In the genomic region with DNA sequence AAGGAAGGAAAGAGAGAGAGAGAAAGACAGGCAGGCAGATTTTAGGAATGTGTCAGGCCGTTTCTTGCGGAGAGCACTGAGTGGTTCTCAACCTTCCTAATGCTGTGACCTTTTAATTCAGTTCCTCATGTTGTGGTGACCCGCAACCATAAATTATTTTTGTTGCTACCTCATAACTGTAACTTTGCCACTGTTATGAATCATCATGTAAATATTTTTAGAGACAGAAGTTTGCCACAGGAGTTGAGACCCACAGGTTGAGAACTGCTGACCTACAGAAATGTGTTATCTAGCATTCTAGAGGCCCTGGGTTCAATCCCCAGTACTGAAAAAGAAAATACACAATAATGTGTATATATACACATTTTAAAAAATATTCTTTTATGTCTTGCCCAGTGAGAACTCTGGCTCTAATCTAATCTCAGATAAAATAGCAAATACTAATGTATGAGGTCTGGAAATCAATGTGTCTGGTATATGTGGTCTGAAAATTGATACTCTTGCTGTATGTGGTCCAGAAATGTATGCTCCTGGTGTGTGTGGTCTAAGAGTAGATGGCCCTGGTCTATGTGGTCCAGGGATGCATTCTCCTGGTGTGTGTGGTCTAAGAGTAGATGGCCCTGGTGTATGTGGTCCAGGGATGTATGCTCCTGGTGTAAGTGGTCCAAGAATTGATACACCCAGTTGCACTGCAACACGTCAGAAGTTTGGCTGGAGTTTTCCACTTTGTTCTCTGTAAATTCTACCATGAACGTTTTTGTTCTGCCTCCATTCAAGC, we compare ENCODE assay signal across 16 mouse cellular contexts. TPM values are rescaled to one million over a fixed set of nuclear protein-coding genes. Genes with fewer than 3 reads are reported as not detected.
"Had no signal": no experiment of that assay in that cellular context is flagged by ENCODE, and none has a peak within 500 bp of the region (broad histone marks: within the 10 kb centered on the region; RNA-seq: fewer than 3 reads in every experiment).

No protein-coding gene starts in this region.

- ATAC-seq: liver, postnatal 0 days; midbrain, embryonic 15.5 days had no signal

- H3K9me3 ChIP-seq: midbrain, embryonic 10.5 days; midbrain, embryonic 12.5 days; midbrain, embryonic 15.5 days; neural tube, embryonic 12.5 days; stomach, embryonic 15.5 days had no signal

- H3K36me3 ChIP-seq: midbrain, embryonic 10.5 days; midbrain, embryonic 12.5 days; midbrain, embryonic 15.5 days; neural tube, embryonic 12.5 days; stomach, embryonic 15.5 days had no signal

- H3K4me1 ChIP-seq: midbrain, embryonic 10.5 days; midbrain, embryonic 15.5 days; neural tube, embryonic 12.5 days; stomach, embryonic 15.5 days had no signal

- H3K27ac ChIP-seq: midbrain, embryonic 10.5 days; midbrain, embryonic 12.5 days; midbrain, embryonic 15.5 days; neural tube, embryonic 12.5 days; stomach, embryonic 15.5 days; stomach, postnatal 0 days had no signal

- H3K27me3 ChIP-seq: midbrain, embryonic 12.5 days; midbrain, embryonic 15.5 days; neural tube, embryonic 12.5 days; stomach, embryonic 15.5 days had no signal

- H3K4me2 ChIP-seq: lung, embryonic 14.5 days; midbrain, embryonic 12.5 days; midbrain, embryonic 15.5 days; neural tube, embryonic 12.5 days; stomach, embryonic 15.5 days had no signal

- DNase-seq: liver, postnatal 0 days; lung, embryonic 14.5 days; lung, postnatal 10 days; lung, postnatal 4 days; right cerebral cortex, postnatal 14 days; thymus, adult 2 months; thymus, postnatal 25 days had no signal

- H3K4me3 ChIP-seq: midbrain, embryonic 10.5 days; midbrain, embryonic 12.5 days; midbrain, embryonic 15.5 days; neural tube, embryonic 12.5 days; stomach, embryonic 15.5 days had no signal

- H3K9ac ChIP-seq: liver, postnatal 0 days; lung, embryonic 14.5 days; midbrain, embryonic 12.5 days; midbrain, embryonic 15.5 days; neural tube, embryonic 12.5 days; stomach, embryonic 15.5 days had no signal

RNA-seq across cellular contexts. Expression of a gene that starts 20.0 kb away (rescaled TPM):
- total RNA-seq: monocyte, adult 5-6 weeks; neutrophil, adult 5-6 weeks had no signal
- polyA plus RNA-seq: testis, adult 2 months had no signal
